Mouse (Mus musculus) liver, embryonic 13.5 days (tissue): ENCODE measurements around the gene Rfx1. TPM values are rescaled to one million over a fixed set of nuclear protein-coding genes. Genes with fewer than 3 reads are reported as not detected.

Source experiments
- microRNA counts: library from miRNA; unstranded; fragments of <30 nt; microRNA quantifications from one replicate; lab custom pipeline; 2016
- microRNA-seq: library from miRNA; unstranded; fragments of <30 nt; microRNA quantifications from one replicate; pipeline ENCODE4, GENCODE M21; 2016
- polyA plus RNA-seq: library from polyadenylated mRNA; unstranded; fragments of >200 nt; fragmentation: Nextera tagmentation; extraction: Ambion mirVana; gene quantifications from 2 replicates; pipeline ENCODE4 v1.2.1, GENCODE M21; 2015

The Rfx1 gene
- polyA plus RNA-seq, 1 experiment from 2014 or later, result 2.4 TPM

MicroRNAs within 50 kb of the gene (microRNA counts, 519-probe panel; counts per million panel counts)
- microRNA mmu-miR-709 (lab: Ali Mortazavi, UCI), result 5,537 counts per million, percentile 65 among the panel's probes with 10 or more counts

Small RNA genes within 50 kb of the gene (microRNA-seq; reads per million reads assigned to microRNA genes)
- gene Mir709, result not detected

Other genes starting within 250 kb of the Rfx1 start
- 1.5 and 1.7 TPM in 2 replicates for gene Adgrl1, start 166.7 kb upstream of the Rfx1 start, polyA plus RNA-seq
- gene Gm10644, start 111.6 kb upstream of the Rfx1 start, polyA plus RNA-seq, result 0.18 and 0.22 TPM in 2 replicates
- 114 and 126 TPM in 2 replicates for gene Asf1b, start 111.3 kb upstream of the Rfx1 start, polyA plus RNA-seq
- gene Prkaca, start 93.8 kb upstream of the Rfx1 start, polyA plus RNA-seq, result 50.5 and 52.3 TPM in 2 replicates
- 5.8 and 6.9 TPM in 2 replicates for gene Samd1, start 69.2 kb upstream of the Rfx1 start, polyA plus RNA-seq
- gene 1700067K01Rik, start 65.3 kb upstream of the Rfx1 start, polyA plus RNA-seq, result 0.38 and 0.57 TPM in 2 replicates
- gene 2210011C24Rik, start 54.7 kb upstream of the Rfx1 start, polyA plus RNA-seq, result not detected in 2 replicates
- gene Palm3, start 45.4 kb upstream of the Rfx1 start, polyA plus RNA-seq, result 0.06 and 0.27 TPM in 2 replicates
- 0.72 and 1.1 TPM in 2 replicates for gene Il27ra, start 24.2 kb upstream of the Rfx1 start, polyA plus RNA-seq
- not detected in 2 replicates for gene Rln3, start 21.8 kb upstream of the Rfx1 start, polyA plus RNA-seq
- 0.12 and 0.14 TPM in 2 replicates for gene Gm10643, start 1.7 kb upstream of the Rfx1 start, polyA plus RNA-seq
- gene Dcaf15, start 37.9 kb downstream of the Rfx1 start, polyA plus RNA-seq, result 3.7 and 4.3 TPM in 2 replicates
- 0.05 TPM in 1 of 2 replicates, not detected in the other for gene Podnl1, start 59.2 kb downstream of the Rfx1 start, polyA plus RNA-seq
- 5.4 and 6.2 TPM in 2 replicates for gene Cc2d1a, start 81.1 kb downstream of the Rfx1 start, polyA plus RNA-seq
- 0.13 and 0.25 TPM in 2 replicates for gene 4930432K21Rik, start 81.2 kb downstream of the Rfx1 start, polyA plus RNA-seq
- gene Nanos3, start 118.4 kb downstream of the Rfx1 start, polyA plus RNA-seq, result 0.28 and 0.34 TPM in 2 replicates
- gene Zswim4, start 170.2 kb downstream of the Rfx1 start, polyA plus RNA-seq, result 2.1 and 2.2 TPM in 2 replicates
- 229 and 245 TPM in 2 replicates for gene D8Ertd738e, start 182.9 kb downstream of the Rfx1 start, polyA plus RNA-seq
- 41.2 and 48.4 TPM in 2 replicates for gene Mri1, start 190.5 kb downstream of the Rfx1 start, polyA plus RNA-seq
- gene Ccdc130, start 203.5 kb downstream of the Rfx1 start, polyA plus RNA-seq, result 8.8 and 9.1 TPM in 2 replicates